In genomic region chr17:29396056-29396799, GRCm38 (mm10) we compare ENCODE assay signal across 11 mouse cellular contexts. TPM values are rescaled to one million over a fixed set of nuclear protein-coding genes. Genes with fewer than 3 reads are reported as not detected.
DNase-seq lines count a peak whose midpoint lies in the region; ATAC-seq and TF ChIP-seq lines count a peak whose summit lies in the region.
"Had no signal": no experiment of that assay in that cellular context is flagged by ENCODE, and none has a peak within 500 bp of the region (broad histone marks: within the 10 kb centered on the region; RNA-seq: fewer than 3 reads in every experiment).

No protein-coding gene starts in this region.

- WGBS in lung, embryonic 14.5 days = 52% methylated on average over 6 of the region's 6 CpGs
- 51% methylated on average over 6 of the region's 6 CpGs for WGBS in macrophage (ENCODE audit: missing documents)

- no peak for TF ChIP-seq CTCF in lung, embryonic 14.5 days (IDR thresholded peaks at IDR 0.05; ENCODE audit: low read depth)
- TF ChIP-seq CTCF in bone marrow macrophage, adult 2 months (IDR thresholded peaks at IDR 0.05; ENCODE audit: low read depth, low read length) = no peak

- H3K27ac ChIP-seq in lung, embryonic 14.5 days (ENCODE audit: low read depth) = no peak overlapping the region
- peak overlapping the region; percentile 88 for H3K27ac ChIP-seq in bone marrow macrophage, adult 2 months (ENCODE audit: insufficient read depth, low read depth, low read length)
- H3K27ac ChIP-seq in macrophage = peak overlapping the region; percentile 97
- H3K27ac ChIP-seq: hindbrain, postnatal 0 days; midbrain, embryonic 12.5 days; stomach, embryonic 15.5 days had no signal

- no peaks in the 10 kb centered on the region for H3K27me3 ChIP-seq in lung, embryonic 14.5 days (ENCODE audit: insufficient read depth, low read length)
- H3K27me3 ChIP-seq: stomach, embryonic 15.5 days had no signal

- peak; percentile 48 for DNase-seq in adrenal gland, adult 2 months
- DNase-seq in adrenal gland, adult 8-10 months = no peak
- DNase-seq in lung, embryonic 14.5 days = no peak
- DNase-seq in lung, postnatal 14 days = no peak
- no peak for DNase-seq in ovary, postnatal 36 days (ENCODE audit: low spot score)
- DNase-seq in ovary, adult 18-20 months (ENCODE audit: low spot score) = no peak

- no peak overlapping the region for H3K4me3 ChIP-seq in lung, embryonic 14.5 days (ENCODE audit: low read depth, low read length)
- H3K4me3 ChIP-seq in bone marrow macrophage, adult 2 months (ENCODE audit: insufficient read depth, low read length) = no peak overlapping the region
- no peak overlapping the region for H3K4me3 ChIP-seq in macrophage (ENCODE audit: inconsistent target)
- H3K4me3 ChIP-seq: midbrain, embryonic 12.5 days; stomach, embryonic 15.5 days had no signal

- no peak for TF ChIP-seq POLR2A in bone marrow macrophage, adult 2 months (IDR thresholded peaks at IDR 0.05; ENCODE audit: borderline replicate concordance, low read depth, low read length)

- H3K4me2 ChIP-seq in lung, embryonic 14.5 days = peak overlapping the region; percentile 71; the same call in 1 of the 2 replicates
- H3K4me2 ChIP-seq: stomach, embryonic 15.5 days had no signal

- ATAC-seq in lung, embryonic 14.5 days (ENCODE audit: insufficient read depth) = no peak

- no peak overlapping the region for H3K9ac ChIP-seq in lung, embryonic 14.5 days
- H3K9ac ChIP-seq: midbrain, embryonic 12.5 days; stomach, embryonic 15.5 days had no signal

- no peaks in the 10 kb centered on the region for H3K9me3 ChIP-seq in lung, embryonic 14.5 days (ENCODE audit: low read depth, low read length)
- H3K9me3 ChIP-seq: midbrain, embryonic 12.5 days; stomach, embryonic 15.5 days had no signal

- H3K4me1 ChIP-seq in lung, embryonic 14.5 days (ENCODE audit: insufficient read depth) = peaks cover 14% of the 10 kb centered on the region
- peaks cover 62% of the 10 kb centered on the region for H3K4me1 ChIP-seq in bone marrow macrophage, adult 2 months (ENCODE audit: control insufficient read depth, insufficient read depth, low read length)

- H3K36me3 ChIP-seq in lung, embryonic 14.5 days (ENCODE audit: insufficient read depth) = no peaks in the 10 kb centered on the region
- no peaks in the 10 kb centered on the region for H3K36me3 ChIP-seq in macrophage (ENCODE audit: inconsistent target)
- H3K36me3 ChIP-seq: midbrain, embryonic 12.5 days; stomach, embryonic 15.5 days had no signal

- H3K79me2 ChIP-seq in macrophage (ENCODE audit: inconsistent target) = no peaks in the 10 kb centered on the region

RNA-seq across cellular contexts. Expression of gene Fgd2, which starts 35.5 kb away (rescaled TPM):
- total RNA-seq in adrenal gland, adult 2 months (2021) = 1 to 10 TPM; 2.6 to 3.4 TPM
- polyA plus RNA-seq in adrenal gland, adult 2 months (2012; rRNA removed) = 10.0 and 17.2 TPM in 2 replicates
- total RNA-seq in adrenal gland, adult 8-10 months (2022) = 10 to 100 TPM in 1 of 4 experiments, 1 to 10 TPM in 3; 2.1 to 11.1 (median 6.9) TPM
- polyA plus RNA-seq in lung, embryonic 14.5 days (2014; fragmentation: Nextera tagmentation; extraction: Ambion mirVana) = 15.7 and 19.2 TPM in 2 replicates
- 136 and 152 TPM in 2 replicates for polyA plus RNA-seq in bone marrow macrophage, adult 2 months (2012; ENCODE audit: insufficient read depth, insufficient read length, missing spikeins)
- 1,000 to 10,000 TPM in 7 of 26 experiments, 100 to 1,000 TPM in 18, 10 to 100 TPM in 1; 86.9 to 1,791 (median 552) TPM for total RNA-seq in macrophage (2018; cell fraction: chromatin; rRNA removed)
- total RNA-seq in macrophage (2018; cell fraction: cytosol; rRNA removed) = 100 to 1,000 TPM in 4 of 26 experiments, 10 to 100 TPM in 22; 20.6 to 153 (median 53.9) TPM
- total RNA-seq in macrophage (2018; cell fraction: nucleus; rRNA removed) = 100 to 1,000 TPM in 25 of 26 experiments, 10 to 100 TPM in 1; 94.6 to 605 (median 335) TPM
- polyA plus RNA-seq in macrophage (2018) = 29.2 to 94.0 TPM (median 43.1 TPM) in 3 replicates

RNA-seq across cellular contexts. Expression of gene Mtch1, which starts 48.5 kb away (rescaled TPM):
- 100 to 1,000 TPM; 220 to 280 TPM for total RNA-seq in adrenal gland, adult 2 months (2021)
- 331 and 392 TPM in 2 replicates for polyA plus RNA-seq in adrenal gland, adult 2 months (2012; rRNA removed)
- 100 to 1,000 TPM; 236 to 274 (median 253) TPM for total RNA-seq in adrenal gland, adult 8-10 months (2022)
- polyA plus RNA-seq in lung, embryonic 14.5 days (2014; fragmentation: Nextera tagmentation; extraction: Ambion mirVana) = 381 and 395 TPM in 2 replicates
- 129 and 138 TPM in 2 replicates for polyA plus RNA-seq in bone marrow macrophage, adult 2 months (2012; ENCODE audit: insufficient read depth, insufficient read length, missing spikeins)
- 100 to 1,000 TPM in 15 of 26 experiments, 10 to 100 TPM in 11; 33.9 to 200 (median 104) TPM for total RNA-seq in macrophage (2018; cell fraction: chromatin; rRNA removed)
- total RNA-seq in macrophage (2018; cell fraction: cytosol; rRNA removed) = 100 to 1,000 TPM; 105 to 170 (median 135) TPM
- total RNA-seq in macrophage (2018; cell fraction: nucleus; rRNA removed) = 100 to 1,000 TPM in 3 of 26 experiments, 10 to 100 TPM in 23; 40.0 to 130 (median 72.8) TPM
- polyA plus RNA-seq in macrophage (2018) = 107 to 155 TPM (median 130 TPM) in 3 replicates
